Mouse (Mus musculus) adrenal gland, postnatal 4 days (tissue): ENCODE data around the gene Tfap4. TPM values are rescaled to one million over a fixed set of nuclear protein-coding genes. Genes with fewer than 3 reads are reported as not detected.

Source experiments
- DNase-seq, 2 experiments: peaks; one replicate each; pipeline ENCODE4 v3.0.0; 2021 to 2022; ENCODE audit warnings: low spot score in 2 of 2, mixed read lengths in 2 of 2
- total RNA-seq, 2 experiments: library from RNA; stranded (reverse); gene quantifications; 2 replicates each; pipeline ENCODE4 v1.2.3; 2021

Gene Tfap4
- total RNA-seq, 2 experiments from 2014 or later = 16.6 to 19.2 TPM

DNA sequence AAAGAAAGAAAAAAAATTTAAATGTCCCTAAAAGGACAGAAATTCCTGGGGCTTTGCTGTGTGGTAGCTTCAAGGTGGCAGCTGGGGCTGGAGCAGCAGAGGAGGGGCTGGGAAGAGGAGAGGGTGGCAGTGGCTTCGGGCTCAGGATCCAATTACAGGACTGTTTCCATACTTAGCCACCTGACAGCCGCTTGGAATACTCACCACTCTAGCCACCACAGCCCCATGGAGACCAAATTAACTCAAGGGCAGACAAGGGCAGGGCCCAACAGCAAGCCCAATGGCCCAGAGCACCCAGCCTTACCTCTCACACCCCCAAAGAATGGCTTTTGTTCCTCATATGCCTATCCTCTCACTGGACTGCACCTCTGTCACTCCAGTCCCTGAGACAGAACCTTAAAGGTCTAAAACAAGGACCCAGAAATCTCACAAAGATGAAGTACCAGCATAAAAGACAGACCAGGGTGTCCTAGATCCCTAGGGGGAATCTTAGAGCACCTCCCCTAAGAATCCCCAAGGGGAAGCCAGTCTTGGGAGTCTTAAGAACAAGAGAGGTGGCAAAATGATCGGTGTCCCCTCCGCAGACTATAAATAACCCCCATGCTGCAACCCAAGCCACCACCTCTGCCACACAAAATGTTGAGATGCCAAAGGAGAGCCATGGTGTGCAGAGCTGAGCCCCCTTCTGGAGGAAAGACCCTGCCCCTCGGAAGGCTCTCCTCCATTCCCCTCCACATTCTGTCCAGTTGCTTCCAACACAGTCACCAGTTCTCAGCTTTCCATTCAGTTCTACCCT, 37.7 kb downstream of the Tfap4 start:
- no peak for DNase-seq

DNA sequence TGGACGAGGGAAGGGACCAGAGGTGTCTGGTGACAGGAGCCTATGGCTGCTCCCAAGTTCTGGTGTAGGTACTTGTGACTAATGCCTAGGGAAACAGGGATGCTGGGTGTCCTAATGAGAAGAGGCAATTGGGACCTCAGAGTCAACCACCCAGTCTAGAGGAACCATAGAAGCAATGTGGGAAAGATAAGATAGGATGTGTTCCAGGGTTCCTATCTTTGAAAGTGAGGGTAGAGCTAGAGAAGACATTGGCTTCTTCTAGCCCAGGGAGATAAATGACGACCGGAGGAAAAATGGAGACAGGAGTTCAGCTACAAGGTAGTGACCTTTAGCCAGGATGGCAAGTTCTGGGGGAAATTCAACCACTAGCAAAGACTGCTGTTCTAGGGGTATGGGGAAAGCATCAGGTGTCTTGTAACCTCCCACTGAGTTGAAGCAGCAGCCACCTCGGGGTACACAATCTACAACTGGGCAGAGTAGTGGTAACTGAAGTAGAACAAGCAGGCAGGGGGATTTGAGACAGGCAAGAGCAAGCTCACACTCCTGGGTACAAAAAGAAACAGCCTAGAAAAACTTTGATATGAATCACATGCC, 38.5 kb downstream of the Tfap4 start:
- DNase-seq = no peak

DNA sequence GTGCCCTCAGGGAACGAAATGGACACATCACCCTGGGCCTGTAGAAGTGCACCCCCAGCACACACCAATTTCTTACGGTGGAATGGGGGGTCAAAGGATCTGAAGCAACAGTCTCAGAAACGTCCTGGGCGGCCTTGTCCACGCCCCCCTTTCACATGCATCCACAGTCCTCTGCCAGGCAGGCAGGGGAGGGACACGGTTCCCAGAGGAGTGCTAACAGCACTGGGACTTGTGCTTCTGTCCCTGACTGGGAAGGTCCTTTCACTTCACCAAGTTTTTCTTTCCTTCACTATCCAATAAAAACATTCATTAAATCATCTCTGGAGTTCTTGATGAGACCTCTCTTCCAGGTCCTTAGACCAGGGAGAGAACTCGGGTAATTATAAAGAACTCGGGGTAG, 39.0 kb downstream of the Tfap4 start:
- no peak for DNase-seq

DNA sequence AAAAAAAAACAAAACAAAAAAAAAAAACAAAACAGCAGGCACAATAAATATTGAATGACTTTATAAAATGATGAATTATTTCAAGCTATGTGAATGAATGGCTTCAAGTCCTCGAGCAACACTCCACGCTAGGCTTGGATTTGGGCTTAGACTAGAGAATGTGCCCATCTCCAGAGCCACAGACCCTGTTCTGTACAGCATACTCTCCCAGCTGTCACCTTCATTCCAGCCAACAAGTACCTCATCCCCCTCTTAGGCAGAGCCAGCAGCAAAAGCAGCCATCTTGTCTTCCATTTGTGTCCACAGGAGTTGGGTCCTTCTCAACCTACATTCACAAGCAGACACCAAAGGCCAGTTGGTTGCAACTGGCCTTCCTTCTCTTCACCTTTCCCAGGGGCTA, 39.8 kb downstream of the Tfap4 start:
- no peak for DNase-seq

DNA sequence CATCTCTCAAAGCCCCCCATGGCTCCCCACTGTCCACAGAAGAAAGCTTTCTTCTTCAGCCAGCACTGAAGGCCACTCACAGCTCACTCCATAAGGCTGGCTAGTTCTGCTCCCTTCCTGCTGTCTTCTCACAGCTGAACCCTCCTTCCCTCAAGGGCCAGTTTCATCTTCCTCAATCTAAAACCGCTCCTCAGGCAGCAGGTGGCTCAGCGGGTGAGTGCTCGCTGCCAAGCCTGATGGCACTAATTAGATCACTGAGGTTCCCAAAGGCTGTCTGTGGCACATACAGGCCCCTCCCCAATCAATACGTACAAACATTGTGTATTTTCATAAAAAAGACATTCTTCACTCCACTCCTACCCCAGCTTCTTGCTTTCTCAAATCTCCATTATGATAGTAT, 40.5 kb downstream of the Tfap4 start:
- no peak for DNase-seq

DNA sequence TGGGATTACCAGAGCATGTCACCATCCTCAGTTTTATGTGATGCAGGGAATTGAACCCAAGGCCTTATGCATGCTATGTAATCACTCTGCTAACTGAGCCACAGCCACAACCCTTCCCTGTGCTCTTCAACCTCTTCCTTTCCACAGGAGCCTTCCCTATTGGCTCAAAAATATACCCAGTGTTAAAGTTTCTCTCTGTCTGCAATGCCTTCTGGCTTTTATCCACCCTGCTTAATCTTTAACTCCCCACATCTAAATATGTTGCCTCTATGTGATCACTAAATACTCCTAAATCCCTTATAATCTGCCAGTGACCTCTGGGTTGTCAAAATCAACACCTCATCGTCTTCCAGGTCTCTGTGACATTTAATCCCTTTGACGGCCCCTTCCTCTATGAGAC, 41.7 kb downstream of the Tfap4 start:
- no peak for DNase-seq

DNA sequence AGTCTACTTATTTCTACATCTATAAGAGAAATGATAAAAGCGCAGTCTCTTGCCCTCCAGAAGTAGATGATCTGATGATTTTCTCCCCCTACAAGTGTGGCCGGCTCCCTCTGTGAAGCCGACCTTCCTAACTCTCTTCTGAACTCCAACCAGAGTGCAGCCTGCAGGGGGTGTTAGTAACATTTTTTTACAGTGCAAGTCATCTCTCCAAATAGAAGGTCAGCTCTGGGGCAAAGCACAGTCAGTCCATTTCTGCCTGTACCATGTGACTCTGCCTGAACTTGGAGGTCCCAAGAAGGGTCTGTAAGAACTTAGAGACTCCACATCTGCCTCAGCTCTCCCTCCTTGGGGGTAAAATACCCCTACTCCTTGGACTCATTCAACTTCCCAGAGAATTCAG, 45.3 kb downstream of the Tfap4 start:
- no peak for DNase-seq

DNA sequence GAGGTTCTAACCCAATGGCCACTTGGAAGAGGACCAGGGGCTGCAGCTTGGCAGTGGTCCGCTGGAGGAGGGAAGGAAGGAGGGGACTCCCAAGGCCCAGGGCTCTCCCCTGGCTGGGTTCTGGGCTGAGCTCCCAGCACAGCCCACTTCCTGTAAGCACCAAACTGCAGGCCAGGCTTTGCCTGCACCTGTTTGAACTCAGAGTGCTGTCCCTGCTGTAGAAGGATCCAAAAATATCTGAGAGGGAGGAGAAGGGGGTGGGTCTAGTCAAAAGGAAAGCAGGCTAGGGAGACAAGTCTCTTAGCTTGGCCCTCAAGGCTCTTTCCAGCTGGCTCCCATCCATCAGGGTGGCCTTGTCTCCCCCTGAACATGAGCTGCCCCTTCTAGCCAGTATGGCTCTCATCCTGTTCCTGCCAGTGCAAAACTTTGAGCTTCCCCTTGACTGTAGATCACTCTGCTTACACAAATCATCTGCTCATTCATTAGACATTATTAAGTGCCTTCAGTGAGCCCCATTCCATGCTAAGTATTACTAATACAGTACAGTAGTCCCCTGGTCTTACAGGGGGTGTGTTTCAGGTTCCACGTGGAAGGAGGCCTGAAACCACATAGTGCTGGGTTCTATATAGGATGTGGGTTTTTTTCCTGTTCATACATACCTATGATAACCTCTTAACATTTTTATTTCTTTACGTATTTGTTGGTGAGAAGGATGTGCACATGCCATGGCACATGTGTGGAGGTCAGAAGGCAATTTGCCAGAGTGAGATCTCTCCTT, 46.8 kb downstream of the Tfap4 start:
- DNase-seq = no peak

DNA sequence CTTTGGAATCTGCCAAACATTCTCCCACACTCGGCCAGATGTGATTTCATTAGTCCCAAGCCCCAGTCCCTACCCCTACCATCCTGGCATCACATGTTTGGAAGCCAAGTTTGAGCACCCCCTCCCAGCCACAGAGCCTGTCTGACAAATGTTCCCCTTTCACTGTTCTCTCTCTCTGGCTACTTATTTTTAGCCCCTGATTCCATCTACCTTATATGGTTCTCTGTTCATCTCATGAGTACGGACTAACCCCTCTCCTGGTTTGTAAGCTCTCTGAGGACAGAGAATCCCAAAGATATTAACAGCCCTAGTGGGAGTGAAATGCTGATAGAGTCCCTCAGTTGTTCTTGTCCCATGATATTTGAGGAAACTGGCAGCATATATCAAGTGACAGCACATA, 48.3 kb downstream of the Tfap4 start:
- no peak for DNase-seq

DNA sequence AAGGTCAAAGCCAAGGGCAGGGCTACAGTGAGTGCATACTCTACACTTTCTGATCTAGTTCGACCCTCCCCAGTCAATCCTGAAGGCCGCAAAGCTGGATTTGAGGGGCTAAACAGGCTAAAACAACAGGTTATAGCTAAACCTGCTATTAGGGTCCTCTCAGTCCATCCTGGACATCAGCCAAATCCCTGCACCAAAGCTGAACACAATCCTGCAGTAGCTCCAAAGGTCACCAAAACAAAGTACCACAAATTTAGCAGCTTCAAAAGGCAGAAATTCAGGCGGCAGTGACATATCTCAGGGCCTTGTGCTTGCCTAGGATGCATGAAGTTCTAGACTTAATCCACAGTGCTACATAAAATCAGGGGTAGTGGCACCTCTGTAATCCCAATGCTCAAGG, 53.5 kb downstream of the Tfap4 start:
- DNase-seq = no peak

DNA sequence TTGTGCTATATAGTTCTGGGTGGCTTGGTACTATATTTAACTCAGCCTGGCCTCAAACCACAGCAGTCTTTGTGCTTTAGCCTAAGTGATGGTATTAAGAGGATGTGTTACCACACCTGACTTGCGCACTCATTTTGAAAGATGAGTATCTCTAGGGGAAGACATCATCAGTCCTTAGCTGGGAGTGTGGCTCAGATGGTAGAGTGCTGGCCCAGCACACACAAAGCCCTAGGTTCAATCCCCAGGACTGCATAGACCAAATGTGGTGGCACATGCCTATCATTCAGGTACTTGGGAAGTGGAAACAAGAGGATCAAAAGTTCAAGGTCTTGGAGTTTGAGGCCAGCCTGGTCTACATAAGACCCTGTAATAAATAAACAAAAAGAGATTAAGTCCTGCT, 56.2 kb downstream of the Tfap4 start:
- DNase-seq = no peak

DNA sequence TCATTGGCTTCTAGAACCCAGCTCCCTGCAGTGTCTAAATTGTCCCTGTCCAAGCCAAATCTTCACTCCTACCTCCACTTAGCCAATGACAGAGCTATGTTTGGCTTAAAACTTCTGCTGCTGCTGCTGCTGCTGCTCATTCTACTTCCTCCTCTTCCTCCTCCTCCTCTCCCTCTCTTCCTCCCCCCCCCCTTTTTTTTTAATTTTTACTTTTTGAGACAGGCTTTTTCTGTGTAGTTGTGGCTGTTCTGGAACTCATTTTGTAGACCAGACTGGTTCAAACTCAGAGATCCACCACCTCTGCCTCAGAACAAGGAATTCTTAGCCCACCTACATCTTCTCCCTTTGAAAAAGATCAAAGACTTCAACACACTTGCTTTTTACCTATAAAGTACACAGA, 57.1 kb downstream of the Tfap4 start:
- DNase-seq = no peak

DNA sequence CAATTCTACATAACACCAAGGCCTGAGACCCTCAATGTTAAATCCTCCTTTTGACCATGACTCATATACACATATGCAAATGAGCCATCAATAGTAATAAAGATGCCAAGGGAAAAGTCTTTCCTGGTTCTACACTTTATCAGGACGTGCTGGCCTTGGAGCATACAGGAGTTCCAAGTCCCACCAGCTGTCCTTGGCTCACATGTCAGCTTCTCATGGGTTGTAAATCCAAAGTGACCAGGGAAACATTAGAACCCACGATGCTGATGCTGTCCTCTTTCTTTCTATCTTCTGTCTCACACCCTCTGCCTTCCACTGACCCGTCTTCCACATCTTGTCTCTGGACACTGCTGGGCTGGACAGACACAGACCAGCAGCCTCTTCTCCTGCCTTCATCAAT, 58.0 kb downstream of the Tfap4 start:
- no peak for DNase-seq

DNA sequence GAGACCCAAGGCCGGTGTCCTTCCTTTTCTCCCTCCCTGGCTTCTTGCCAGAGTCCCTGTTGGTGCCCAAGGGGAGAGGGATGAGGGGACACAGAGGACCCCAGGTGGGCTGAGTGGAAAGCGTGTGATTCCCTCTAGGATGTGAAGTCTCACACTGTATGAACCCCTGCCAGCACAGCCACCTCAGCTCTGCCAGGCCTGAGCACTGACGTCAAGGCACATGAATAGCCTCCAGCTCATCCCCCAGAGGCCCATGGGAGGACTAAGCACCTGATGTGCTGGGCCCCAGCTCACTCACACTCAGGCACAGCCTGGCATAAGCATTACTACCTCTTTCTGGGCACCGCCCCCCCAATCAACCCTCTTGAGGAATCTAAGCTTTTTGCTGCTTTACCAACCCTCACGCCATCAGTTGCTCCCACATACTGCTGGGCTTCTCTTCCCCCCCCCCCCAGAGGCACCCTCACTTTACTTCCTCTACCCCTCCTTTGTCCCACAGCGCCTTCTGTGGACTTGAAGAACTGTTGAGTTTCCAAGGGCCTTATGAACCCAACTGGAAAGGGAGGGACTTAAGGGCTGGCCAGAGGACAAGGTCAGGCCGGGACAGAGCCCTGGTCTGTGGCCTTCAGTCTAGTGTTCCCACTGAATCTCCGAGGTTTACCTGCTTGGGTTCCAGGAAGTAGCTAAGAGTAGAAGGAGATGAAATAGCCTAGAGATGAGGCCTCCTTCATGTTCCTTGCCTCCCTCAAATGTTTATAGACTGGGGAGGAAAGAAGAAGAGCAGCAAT, 58.9 kb downstream of the Tfap4 start:
- DNase-seq = no peak

DNA sequence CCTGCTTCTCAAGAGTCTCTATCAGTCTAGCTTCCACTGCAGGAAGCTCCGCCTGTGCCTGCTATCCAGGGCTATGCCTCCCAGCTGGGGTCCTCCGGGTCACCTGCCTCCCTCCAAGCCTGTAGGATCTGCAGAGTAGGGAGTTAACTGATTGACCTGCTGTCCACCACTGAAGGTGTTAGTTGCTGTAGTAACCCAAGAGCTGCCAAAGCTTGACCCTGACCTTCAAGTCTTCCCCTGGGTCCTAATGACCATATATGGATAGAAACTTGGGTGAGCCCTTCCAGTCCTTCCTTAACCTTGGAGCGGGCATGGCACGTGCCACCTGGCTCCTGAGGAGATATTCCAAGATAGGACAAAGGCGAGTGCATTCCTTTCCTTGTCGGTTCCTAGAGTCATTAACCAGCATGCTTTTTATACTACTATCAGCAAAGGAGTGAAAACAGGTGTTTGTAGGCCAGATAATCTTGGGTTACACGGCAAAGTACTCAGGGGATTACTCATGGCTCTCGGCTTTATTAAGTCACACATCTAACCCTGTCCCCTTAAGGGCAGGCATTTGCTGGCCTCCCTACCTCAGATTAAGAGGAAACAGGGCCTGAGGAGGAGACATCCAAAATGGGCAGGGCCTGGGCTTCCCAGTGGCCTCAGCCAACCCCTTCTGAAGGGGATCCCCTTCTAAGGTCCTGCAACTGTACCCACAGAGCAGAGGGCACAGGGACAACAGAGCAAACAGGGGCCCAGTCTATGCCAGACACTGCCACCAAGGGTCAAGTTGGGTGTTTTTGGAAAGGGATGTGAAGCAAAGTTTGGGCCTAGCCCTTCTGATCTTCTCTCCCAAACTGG, 61.7 kb downstream of the Tfap4 start:
- no peak for DNase-seq

DNA sequence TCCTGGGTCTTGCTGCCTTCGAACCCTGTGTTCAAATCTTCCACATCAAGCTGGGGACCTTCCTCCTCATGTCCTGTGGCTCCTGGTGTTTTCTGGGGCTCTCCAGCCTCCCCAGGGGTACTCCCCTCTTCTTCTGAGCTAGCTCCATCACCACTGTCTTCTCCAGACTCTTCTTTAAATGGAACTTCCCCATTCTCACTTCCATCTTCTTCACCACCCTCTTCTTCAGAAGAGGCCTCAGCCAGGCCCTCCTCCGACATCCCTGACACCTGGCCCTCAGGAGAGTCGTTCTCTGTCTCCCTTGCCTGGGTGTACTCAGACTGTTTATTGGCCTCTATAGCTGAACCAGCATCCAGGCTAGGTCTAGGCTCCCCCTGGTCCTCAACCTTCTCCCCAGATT, 63.2 kb downstream of the Tfap4 start:
- no peak for DNase-seq

DNA sequence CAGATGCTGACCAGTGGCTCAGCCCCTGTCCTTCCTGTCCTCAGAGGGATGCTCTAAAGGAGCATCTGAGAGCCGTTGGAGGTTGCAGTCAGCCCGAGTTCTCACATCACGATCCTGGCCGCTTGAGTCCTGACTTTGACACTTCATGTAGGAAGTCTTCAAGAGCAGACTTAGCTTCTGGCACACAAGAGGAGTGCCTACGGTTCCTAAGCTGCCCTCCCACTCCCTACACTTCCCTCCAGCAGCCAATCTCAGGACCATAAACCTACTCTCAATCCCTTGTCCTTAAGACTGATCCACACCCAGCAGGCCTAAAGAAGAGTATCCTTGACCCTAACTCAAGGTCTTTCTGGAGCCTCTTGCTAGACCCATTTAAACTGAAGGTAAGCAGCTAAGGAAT, 63.8 kb downstream of the Tfap4 start:
- DNase-seq = no peak
